Mouse (Mus musculus) E14TG2a.4 (cell line): ENCODE measurements at regions not wholly inside any gene's neighbourhood (a gene's known extent, or its start where the extent isn't known, plus 50 kb on each side); places are given as distances from the start of the nearest gene placed in this dataset.

Experiments
- CTCF ChIP-seq: conservative IDR thresholded peaks from 2 replicates; pipeline ENCODE4 v1.5.1; 2014; ENCODE audit warnings: low read length
- NANOG ChIP-seq: IDR thresholded peaks from 2 replicates; pipeline ENCODE4 v1.6.1; 2014; ENCODE audit warnings: borderline replicate concordance, low read length, mixed read lengths
- POU5F1 ChIP-seq: IDR thresholded peaks from 2 replicates; pipeline ENCODE4 v1.6.1; 2014; ENCODE audit warnings: low read length, borderline replicate concordance

- no peak for TF ChIP-seq CTCF
- TF ChIP-seq POU5F1 = no peak
- no peak for TF ChIP-seq NANOG
These were observed 358.2 kb upstream of the Olfr161 start for GRCm38 (mm10) chr16:3232610-3233009.
